Mouse (Mus musculus) heart, postnatal 0 days (tissue): ENCODE measurements around the gene Stk39.
A peak's percentile ranks its signal among the peaks of the same experiment; 100 is the strongest.

Source experiments
- CTCF ChIP-seq: IDR thresholded peaks from 2 replicates; pipeline ENCODE4 v1.5.1; 2016; ENCODE audit warnings: antibody characterized with exemption, control low read depth, low read depth
- EP300 ChIP-seq: IDR thresholded peaks from 2 replicates; pipeline ENCODE4 v1.6.1; 2016; ENCODE audit warnings: antibody characterized with exemption, low read depth

DNA sequence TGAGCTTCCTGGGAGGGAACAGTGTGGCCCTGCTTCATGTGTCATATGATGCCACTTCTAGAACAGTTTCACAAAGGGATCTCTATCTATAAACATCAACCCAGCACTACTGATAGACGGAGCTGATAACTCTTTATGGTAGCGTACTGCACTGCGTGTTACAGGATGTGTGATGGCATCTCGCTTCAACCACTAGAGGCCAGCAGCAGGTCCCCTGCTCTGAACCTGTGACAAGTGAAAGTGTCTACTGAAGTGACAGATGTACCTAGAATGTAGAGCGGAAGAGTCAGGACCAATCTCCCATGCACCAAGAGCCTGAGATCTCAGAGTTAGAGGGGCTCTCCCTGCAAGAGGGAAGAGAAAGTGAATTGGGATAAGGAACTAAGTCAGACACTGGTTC is 41.6 kb downstream of the Stk39 start:
- TF ChIP-seq CTCF (peak; percentile 68), EP300 (no peak)
